Mouse (Mus musculus) cerebellum, adult 2 months (tissue): ENCODE data around the gene Tcf7l2. TPM values are rescaled to one million over a fixed set of nuclear protein-coding genes. Genes with fewer than 3 reads are reported as not detected.
A peak's percentile ranks its signal among the peaks of the same experiment; 100 is the strongest.

Experiments
- DNase-seq, 2 experiments: peaks; one replicate each; pipeline ENCODE4 v3.0.0; 2021
- H3K27ac ChIP-seq: fragments of 200-500 bp; 2 replicates; pipeline ENCODE4 v1.5.1; 2012; ENCODE audit warnings: low read length, control low read depth, inconsistent platforms; ENCODE audit not compliant: insufficient read depth
- H3K27me3 ChIP-seq: fragments of 200-500 bp; 2 replicates; pipeline ENCODE4 v1.6.1; 2012; ENCODE audit warnings: inconsistent platforms, mild to moderate bottlenecking, low read length, moderate library complexity; ENCODE audit not compliant: control insufficient read depth, insufficient read depth
- H3K4me1 ChIP-seq: fragments of 200-500 bp; 2 replicates; pipeline ENCODE4 v1.6.1; 2011; ENCODE audit warnings: low read length; ENCODE audit not compliant: control insufficient read depth, insufficient read depth
- H3K4me3 ChIP-seq: fragments of 200-500 bp; replicated peaks from 2 replicates; pipeline ENCODE3; 2011; ENCODE audit warnings: mild to moderate bottlenecking, low read depth, low read length, control low read depth; ENCODE audit not compliant: insufficient read depth
- CTCF ChIP-seq: fragments of 200-500 bp; IDR thresholded peaks from 2 replicates; pipeline ENCODE4 v1.5.1; 2011; ENCODE audit warnings: low read depth, mild to moderate bottlenecking, control low read depth, low read length, moderate library complexity, borderline replicate concordance; ENCODE audit not compliant: insufficient read depth
- POLR2A ChIP-seq: fragments of 200-500 bp; IDR thresholded peaks from 2 replicates; pipeline ENCODE4 v1.6.1; 2011; ENCODE audit warnings: low read length, control low read depth, borderline replicate concordance; ENCODE audit not compliant: insufficient read depth
- WGBS: fragments of 180-500 bp; shearing (Covaris S2); methylation state at CpG from one replicate; pipeline ENCODE4 v1.1.7; 2018; 5-methylcytosine and 5-hydroxymethylcytosine counted together
- polyA plus RNA-seq: library from polyadenylated mRNA; depleted of rRNA; stranded (reverse); fragments of >200 nt; gene quantifications from 2 replicates; pipeline ENCODE4 v1.2.3, GENCODE M21; 2012; rRNA removed

Gene Tcf7l2
- polyA plus RNA-seq = 17.5 and 23.3 TPM in 2 replicates

DNA sequence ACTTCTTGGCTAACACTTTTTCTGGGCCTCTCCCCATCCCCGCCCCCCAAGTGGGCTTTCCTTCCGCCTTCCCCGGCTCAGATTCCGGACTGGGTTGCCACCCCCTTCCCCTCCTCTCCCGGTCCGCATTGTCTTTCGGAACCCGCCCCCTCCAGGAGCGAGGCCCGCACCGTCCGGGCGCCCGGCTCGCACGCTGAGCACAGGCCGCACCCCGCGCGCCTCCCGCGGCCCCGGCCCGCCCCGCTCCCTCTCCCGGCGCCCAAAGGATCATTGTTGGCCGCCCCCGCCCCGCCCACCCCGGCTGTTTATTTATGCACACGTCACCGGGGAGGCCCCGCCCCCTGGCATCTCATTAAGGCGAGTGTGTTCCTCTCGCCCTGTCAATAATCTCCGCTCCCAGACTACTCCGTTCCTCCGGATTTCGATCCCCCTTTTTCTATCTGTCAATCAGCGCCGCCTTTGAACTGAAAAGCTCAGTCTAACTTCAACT is at the start of gene Tcf7l2:
Gene Tcf7l2 (plus strand): TSS at position 382 of the 490 bp plus-strand sequence.
- WGBS = 2% methylated on average over 42 of the region's 42 CpGs
- peak; percentile 39 to 42 for DNase-seq
- TF ChIP-seq POLR2A = no peak
- no peak for TF ChIP-seq CTCF
- peak within 1 kb of the TSS; percentile 58 for H3K4me3 ChIP-seq
- H3K27ac ChIP-seq = no peak within 1 kb of the TSS
- H3K27me3 ChIP-seq = peaks cover 13% of the 10 kb centered on the region
- H3K4me1 ChIP-seq = no peaks in the 10 kb centered on the region

- TF ChIP-seq POLR2A (no peak), CTCF (no peak)
- Histone ChIP-seq H3K27me3 (no peaks in the 10 kb centered on the region), H3K27ac (no peak overlapping the region), H3K4me3 (no peak overlapping the region), H3K4me1 (no peaks in the 10 kb centered on the region)
- no peak for DNase-seq
- 37% methylated on average over 13 of the region's 13 CpGs for WGBS
Measured at GRCm38 (mm10) chr19:55694651-55695050, 47.0 kb upstream of the Tcf7l2 start.

DNA sequence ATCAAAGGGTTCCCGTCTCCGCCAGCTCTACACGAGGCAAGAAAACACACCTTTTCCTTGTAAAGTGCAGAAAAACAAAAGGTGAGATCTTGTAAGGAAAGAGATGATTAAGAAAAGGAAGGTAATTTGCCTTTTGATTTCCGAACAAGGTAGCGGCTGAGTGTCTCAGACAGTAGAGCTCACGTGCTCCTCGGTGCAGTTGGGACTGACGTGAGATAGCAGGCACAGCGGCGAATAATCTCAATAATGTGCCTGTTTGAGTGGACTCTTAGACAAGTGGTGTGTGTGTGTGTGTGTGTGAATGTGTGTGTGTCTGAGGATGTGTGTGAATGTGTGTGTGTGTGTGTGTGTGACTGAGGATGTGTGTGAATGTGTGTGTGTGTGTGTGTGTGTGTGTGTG is 46.2 kb upstream of the Tcf7l2 start:
- no peaks in the 10 kb centered on the region for H3K27me3 ChIP-seq
- H3K27ac ChIP-seq = no peak overlapping the region
- WGBS = 85% methylated on average over 10 of the region's 10 CpGs
- TF ChIP-seq POLR2A (no peak), CTCF (no peak)
- H3K4me3 ChIP-seq = no peak overlapping the region
- no peak for DNase-seq
- H3K4me1 ChIP-seq = no peaks in the 10 kb centered on the region

DNA sequence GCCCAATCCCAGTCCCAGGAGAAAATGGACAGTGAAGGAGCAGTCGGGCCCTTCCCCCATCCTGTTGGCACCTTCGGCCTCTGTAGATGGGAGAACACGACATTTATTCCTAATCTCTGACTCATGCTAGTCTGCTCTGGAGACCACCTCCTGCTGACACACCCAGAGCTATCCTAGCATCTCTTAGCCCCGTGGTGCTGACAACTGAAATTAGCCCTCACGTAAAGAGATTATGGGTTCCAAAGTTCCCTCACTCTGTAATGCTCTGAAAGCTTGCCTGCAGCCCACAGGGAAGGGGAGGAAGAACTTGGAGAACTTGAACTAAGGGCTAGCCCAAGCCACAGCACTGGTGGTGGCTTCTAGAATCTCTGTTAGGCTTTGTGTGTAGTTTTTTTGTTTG is 42.7 kb upstream of the Tcf7l2 start:
- no peaks in the 10 kb centered on the region for H3K4me1 ChIP-seq
- no peak for DNase-seq
- no peak overlapping the region for H3K4me3 ChIP-seq
- TF ChIP-seq POLR2A = no peak
- TF ChIP-seq CTCF = no peak
- H3K27ac ChIP-seq = no peak overlapping the region
- H3K27me3 ChIP-seq = no peaks in the 10 kb centered on the region
- 81% methylated on average over 5 of the region's 5 CpGs for WGBS

GRCm38 (mm10) chr19:55700214-55700568 is 41.4 kb upstream of the Tcf7l2 start:
- 70% methylated on average over 6 of the region's 6 CpGs for WGBS
- Histone ChIP-seq H3K27me3 (no peaks in the 10 kb centered on the region), H3K4me1 (no peaks in the 10 kb centered on the region), H3K27ac (no peak overlapping the region), H3K4me3 (no peak overlapping the region)
- no peak for DNase-seq
- TF ChIP-seq POLR2A (no peak), CTCF (no peak)

DNA sequence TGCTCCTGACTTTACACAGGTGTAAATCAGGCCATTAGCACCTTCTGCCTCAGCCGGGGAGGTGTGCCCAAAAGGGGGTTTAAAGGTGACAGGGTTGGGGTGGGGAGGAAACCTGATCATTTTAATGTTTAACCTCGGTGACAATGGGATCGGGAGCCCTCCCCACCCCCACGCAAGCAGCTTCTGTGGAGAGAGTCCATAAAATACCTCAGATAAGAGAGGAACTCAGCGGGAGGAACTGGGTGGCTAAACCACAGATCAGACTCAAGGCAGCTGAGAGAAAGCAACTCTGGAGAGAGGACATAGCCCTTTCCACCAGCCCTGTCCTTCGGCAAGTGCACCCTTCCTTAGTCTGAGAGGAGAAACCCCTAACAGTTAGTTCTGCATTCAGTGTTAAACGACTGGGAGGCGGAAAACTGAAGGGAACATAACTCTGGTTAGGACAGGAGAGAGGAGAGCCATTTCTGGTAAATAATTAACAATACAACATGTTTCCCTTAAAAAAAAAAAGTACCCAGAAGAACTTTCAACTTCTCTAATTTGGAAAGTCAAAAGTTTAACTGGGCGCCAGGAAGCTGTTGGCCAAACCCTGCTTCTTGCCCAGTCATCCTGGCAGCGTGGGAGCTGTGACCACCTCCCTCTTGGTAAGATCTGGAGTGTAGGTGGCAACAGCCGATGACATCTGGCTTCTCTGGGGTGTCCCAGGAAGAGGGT is 40.9 kb upstream of the Tcf7l2 start:
- TF ChIP-seq POLR2A (no peak), CTCF (no peak)
- Histone ChIP-seq H3K27me3 (no peaks in the 10 kb centered on the region), H3K27ac (no peak overlapping the region), H3K4me3 (no peak overlapping the region), H3K4me1 (no peaks in the 10 kb centered on the region)
- no peak for DNase-seq
- 69% methylated on average over 11 of the region's 11 CpGs for WGBS

GRCm38 (mm10) chr19:55701283-55701633 is 40.4 kb upstream of the Tcf7l2 start:
- Histone ChIP-seq H3K27ac (no peak overlapping the region), H3K27me3 (no peaks in the 10 kb centered on the region), H3K4me3 (no peak overlapping the region), H3K4me1 (no peaks in the 10 kb centered on the region)
- TF ChIP-seq CTCF (no peak), POLR2A (no peak)
- 90% methylated on average over 9 of the region's 9 CpGs for whole genome bisulfite sequencing
- no peak for DNase-seq

- Histone ChIP-seq H3K4me1 (no peaks in the 10 kb centered on the region), H3K4me3 (no peak overlapping the region), H3K27me3 (no peaks in the 10 kb centered on the region), H3K27ac (no peak overlapping the region)
- no peak for TF ChIP-seq POLR2A
- TF ChIP-seq CTCF = no peak
- 59% methylated on average over 4 of the region's 4 CpGs for WGBS
- DNase-seq = no peak
Measured at GRCm38 (mm10) chr19:55702081-55702480, 39.5 kb upstream of the Tcf7l2 start.

DNA sequence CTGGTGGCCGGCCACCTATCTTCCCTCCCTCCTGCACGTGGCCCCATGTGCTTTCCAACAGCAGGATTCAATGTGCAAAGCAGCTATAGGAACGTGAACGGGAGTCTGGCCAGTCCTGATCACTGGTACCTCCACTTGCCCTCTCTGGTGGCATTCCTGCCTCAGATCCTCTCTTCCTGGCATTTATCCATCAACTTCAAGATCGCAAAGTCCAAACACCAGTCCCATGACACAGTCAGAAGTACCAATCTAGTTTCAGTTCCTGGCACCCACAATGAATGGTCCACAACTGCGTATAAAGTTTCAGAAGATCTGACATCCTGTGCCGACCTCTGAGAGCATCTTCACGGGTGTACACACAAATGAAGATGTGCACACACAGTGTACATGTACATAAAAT is 38.9 kb upstream of the Tcf7l2 start:
- no peak for TF ChIP-seq POLR2A
- TF ChIP-seq CTCF = no peak

More for the DNA sequence above, 38.9 kb upstream of the Tcf7l2 start:
- no peak for DNase-seq
- 86% methylated on average over 8 of the region's 8 CpGs for WGBS
- no peak overlapping the region for H3K4me3 ChIP-seq
- H3K4me1 ChIP-seq = no peaks in the 10 kb centered on the region
- H3K27ac ChIP-seq = no peak overlapping the region
- no peaks in the 10 kb centered on the region for H3K27me3 ChIP-seq
